Mouse (Mus musculus): ENCODE measurements around the gene Bend5.

DNA sequence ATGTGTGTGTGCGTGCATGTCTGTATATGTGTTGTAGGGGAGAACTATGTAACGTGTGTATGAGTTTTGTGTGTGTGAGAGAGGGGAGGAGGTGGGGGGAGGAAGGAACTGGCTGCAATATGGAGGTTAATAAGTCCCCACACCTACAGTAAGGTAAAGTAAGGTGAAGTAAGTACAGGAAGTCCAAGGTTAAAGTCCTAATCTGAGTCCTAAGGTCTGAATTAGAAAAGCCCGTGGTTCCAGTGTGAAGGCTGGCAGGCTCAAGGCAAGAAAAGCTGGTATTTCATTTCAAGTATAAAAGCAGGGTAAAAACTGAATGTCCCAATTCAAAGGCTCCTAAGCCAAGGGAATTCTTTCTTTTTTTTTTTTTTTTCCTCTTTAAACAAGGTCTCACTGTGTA, 36.7 kb upstream of the Bend5 start:
- no peak for TF ChIP-seq MAX (IDR thresholded peaks at IDR 0.05; ENCODE audit: low read length)
- no peak for TF ChIP-seq SMC3 (IDR thresholded peaks at IDR 0.05; ENCODE audit: low read depth, low read length)
- no peak for TF ChIP-seq POLR2A (IDR thresholded peaks at IDR 0.05; ENCODE audit: low read depth, low read length)
- TF ChIP-seq ZNF384 (IDR thresholded peaks at IDR 0.05; ENCODE audit: low read depth, low read length) = no peak
- TF ChIP-seq CTCF (conservative IDR thresholded peaks at IDR 0.05 in 1 of 2, IDR thresholded peaks at IDR 0.05 in 1 of 2; ENCODE audit: low read depth in 2 of 2, low read length in 2 of 2) = no peak
- TF ChIP-seq JUND (conservative IDR thresholded peaks at IDR 0.05; ENCODE audit: low read depth, low read length) = no peak
- TF ChIP-seq NELFE (IDR thresholded peaks at IDR 0.05; ENCODE audit: low read depth, low read length) = no peak
- no peak for TF ChIP-seq TCF12 (IDR thresholded peaks at IDR 0.05; ENCODE audit: low read depth, low read length)
- no peak for TF ChIP-seq CHD2 (IDR thresholded peaks at IDR 0.05; ENCODE audit: low read length)

All from CH12.LX (cell line).